Mouse (Mus musculus) bone marrow, adult 2 months (tissue): ENCODE results near the gene Plcl2.

Source experiments
- CTCF ChIP-seq: fragments of 200-500 bp; IDR thresholded peaks from 2 replicates; pipeline ENCODE4 v1.5.1; 2011; ENCODE audit warnings: low read length, control low read depth; ENCODE audit not compliant: control insufficient read depth, insufficient read depth
- POLR2A ChIP-seq: fragments of 200-500 bp; IDR thresholded peaks from 2 replicates; pipeline ENCODE4 v1.6.1; 2011; ENCODE audit warnings: low read depth, mild to moderate bottlenecking, control low read depth, low read length, borderline replicate concordance; ENCODE audit not compliant: control insufficient read depth

DNA sequence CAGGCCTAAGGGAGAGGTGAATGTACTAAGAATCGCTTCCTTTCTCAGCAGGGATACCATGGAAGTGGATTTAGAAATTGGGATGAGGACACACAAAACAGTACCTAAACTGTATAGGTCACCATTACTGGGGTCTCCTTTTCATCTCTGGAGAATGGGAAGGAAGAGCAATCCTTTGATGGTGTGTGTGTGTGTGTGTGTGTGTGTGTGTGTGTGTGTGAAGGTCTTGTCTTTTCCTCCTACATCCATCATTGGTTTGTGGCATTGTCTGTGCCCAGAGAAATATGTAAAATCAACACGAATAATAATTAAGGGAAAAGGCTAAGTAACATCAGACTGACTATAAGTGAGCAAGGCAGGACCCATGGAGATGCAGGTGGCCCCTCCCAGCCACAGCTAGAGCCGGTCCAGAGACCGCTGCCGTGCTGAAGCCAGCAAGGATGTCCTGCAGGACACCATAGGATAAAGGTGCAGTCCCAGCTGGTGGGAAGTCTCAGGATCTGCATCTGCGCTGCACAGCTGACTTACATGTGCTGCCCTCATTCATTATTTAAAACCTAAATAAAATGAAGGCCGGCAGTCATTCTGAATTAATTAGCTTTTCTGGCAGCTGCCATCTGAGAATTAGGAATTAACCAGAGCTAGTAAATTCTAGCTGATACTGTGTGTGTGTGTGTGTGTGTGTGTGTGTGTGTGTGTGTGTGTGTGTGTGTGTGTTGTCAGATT, 201.5 kb downstream of the Plcl2 start:
- TF ChIP-seq CTCF (no peak), POLR2A (no peak)
